Mouse (Mus musculus): ENCODE results near the gene Bicdl1. TPM values are rescaled to one million over a fixed set of nuclear protein-coding genes. Genes with fewer than 3 reads are reported as not detected.
A peak's percentile ranks its signal among the peaks of the same experiment; 100 is the strongest.

Bicdl1 gene
- 6.8 and 8.6 TPM in 2 replicates for polyA plus RNA-seq (2014; fragmentation: Nextera tagmentation; extraction: Ambion mirVana)

GRCm38 (mm10) chr5:115731001-115731731, at the start of gene Bicdl1:
Gene Bicdl1, minus strand, starts transcription at chr5:115731621.
- 0 out of 2 replicates have a peak within 1 kb of the TSS, but pooled peaks have one; percentile 28 for H3K27ac ChIP-seq (replicated peaks; ENCODE audit: low read depth, low read length)
- under 1% methylated on average over 58 of the region's 83 CpGs for WGBS
- H3K4me1 ChIP-seq (ENCODE audit: control insufficient read depth, insufficient read depth, low read length) = no peaks in the 10 kb centered on the region
- ATAC-seq (replicated peaks; ENCODE audit: insufficient number of reproducible peaks, low FRiP score, low TSS enrichment, low read depth) (0 out of 2 replicates have a peak, but pooled peaks have one; percentile 30), DNase-seq (ENCODE audit: low spot score) (peak; percentile 91)
- no peaks in the 10 kb centered on the region for H3K36me3 ChIP-seq (replicated peaks; ENCODE audit: control insufficient read depth, insufficient read depth, low read depth, low read length)
- H3K9ac ChIP-seq (replicated peaks; ENCODE audit: low read length) = peak within 1 kb of the TSS; percentile 34
- H3K27me3 ChIP-seq (ENCODE audit: control insufficient read depth, insufficient read depth, low read length) = peaks cover 9% of the 10 kb centered on the region
- H3K4me3 ChIP-seq (ENCODE audit: low read depth, low read length) = peak within 1 kb of the TSS; percentile 64
- H3K9me3 ChIP-seq (replicated peaks; ENCODE audit: control insufficient read depth, low read length) = no peaks in the 10 kb centered on the region
- H3K4me2 ChIP-seq (ENCODE audit: low read depth, low read length) = peak within 1 kb of the TSS; percentile 99

- Histone ChIP-seq H3K27me3 (ENCODE audit: control insufficient read depth, insufficient read depth, low read length) (no peaks in the 10 kb centered on the region), H3K27ac (replicated peaks; ENCODE audit: low read depth, low read length) (no peak overlapping the region), H3K9me3 (replicated peaks; ENCODE audit: control insufficient read depth, low read length) (no peaks in the 10 kb centered on the region), H3K4me1 (ENCODE audit: control insufficient read depth, insufficient read depth, low read length) (no peaks in the 10 kb centered on the region), H3K9ac (replicated peaks; ENCODE audit: low read length) (no peak overlapping the region), H3K4me2 (ENCODE audit: low read depth, low read length) (no peak overlapping the region), H3K4me3 (ENCODE audit: low read depth, low read length) (no peak overlapping the region), H3K36me3 (replicated peaks; ENCODE audit: control insufficient read depth, insufficient read depth, low read depth, low read length) (no peaks in the 10 kb centered on the region)
- WGBS = 77% methylated on average over 4 of the region's 4 CpGs
- DNase-seq (ENCODE audit: low spot score) (no peak), ATAC-seq (replicated peaks; ENCODE audit: insufficient number of reproducible peaks, low FRiP score, low TSS enrichment, low read depth) (no peak)
Observed at GRCm38 (mm10) chr5:115776911-115777310, 45.5 kb upstream of the Bicdl1 start.

- Histone ChIP-seq H3K4me1 (ENCODE audit: control insufficient read depth, insufficient read depth, low read length) (no peaks in the 10 kb centered on the region), H3K27me3 (ENCODE audit: control insufficient read depth, insufficient read depth, low read length) (no peaks in the 10 kb centered on the region), H3K4me3 (ENCODE audit: low read depth, low read length) (no peak overlapping the region), H3K4me2 (ENCODE audit: low read depth, low read length) (no peak overlapping the region), H3K9me3 (replicated peaks; ENCODE audit: control insufficient read depth, low read length) (no peaks in the 10 kb centered on the region), H3K36me3 (replicated peaks; ENCODE audit: control insufficient read depth, insufficient read depth, low read depth, low read length) (no peaks in the 10 kb centered on the region), H3K27ac (replicated peaks; ENCODE audit: low read depth, low read length) (no peak overlapping the region), H3K9ac (replicated peaks; ENCODE audit: low read length) (no peak overlapping the region)
- DNase-seq (ENCODE audit: low spot score) (no peak), ATAC-seq (replicated peaks; ENCODE audit: insufficient number of reproducible peaks, low FRiP score, low TSS enrichment, low read depth) (no peak)
- WGBS = 78% methylated on average over 4 of the region's 4 CpGs
Observed at GRCm38 (mm10) chr5:115775350-115775749, 43.9 kb upstream of the Bicdl1 start.

GRCm38 (mm10) chr5:115770048-115770447, 38.6 kb upstream of the Bicdl1 start:
- 91% methylated on average over 4 of the region's 4 CpGs for WGBS
- H3K36me3 ChIP-seq (replicated peaks; ENCODE audit: control insufficient read depth, insufficient read depth, low read depth, low read length) = no peaks in the 10 kb centered on the region
- no peak overlapping the region for H3K4me3 ChIP-seq (ENCODE audit: low read depth, low read length)
- H3K4me2 ChIP-seq (ENCODE audit: low read depth, low read length) = no peak overlapping the region
- DNase-seq (ENCODE audit: low spot score) (no peak), ATAC-seq (replicated peaks; ENCODE audit: insufficient number of reproducible peaks, low FRiP score, low TSS enrichment, low read depth) (no peak)
- no peak overlapping the region for H3K9ac ChIP-seq (replicated peaks; ENCODE audit: low read length)
- no peak overlapping the region for H3K27ac ChIP-seq (replicated peaks; ENCODE audit: low read depth, low read length)
- H3K9me3 ChIP-seq (replicated peaks; ENCODE audit: control insufficient read depth, low read length) = no peaks in the 10 kb centered on the region
- H3K27me3 ChIP-seq (ENCODE audit: control insufficient read depth, insufficient read depth, low read length) = no peaks in the 10 kb centered on the region
- H3K4me1 ChIP-seq (ENCODE audit: control insufficient read depth, insufficient read depth, low read length) = no peaks in the 10 kb centered on the region

GRCm38 (mm10) chr5:115769116-115769515, 37.7 kb upstream of the Bicdl1 start:
- Histone ChIP-seq H3K27ac (replicated peaks; ENCODE audit: low read depth, low read length) (no peak overlapping the region), H3K9ac (replicated peaks; ENCODE audit: low read length) (no peak overlapping the region), H3K27me3 (ENCODE audit: control insufficient read depth, insufficient read depth, low read length) (no peaks in the 10 kb centered on the region), H3K4me1 (ENCODE audit: control insufficient read depth, insufficient read depth, low read length) (no peaks in the 10 kb centered on the region), H3K9me3 (replicated peaks; ENCODE audit: control insufficient read depth, low read length) (no peaks in the 10 kb centered on the region), H3K36me3 (replicated peaks; ENCODE audit: control insufficient read depth, insufficient read depth, low read depth, low read length) (no peaks in the 10 kb centered on the region), H3K4me3 (ENCODE audit: low read depth, low read length) (no peak overlapping the region), H3K4me2 (ENCODE audit: low read depth, low read length) (no peak overlapping the region)
- DNase-seq (ENCODE audit: low spot score) = no peak
- 90% methylated on average over 4 of the region's 4 CpGs for WGBS
- no peak for ATAC-seq (replicated peaks; ENCODE audit: insufficient number of reproducible peaks, low FRiP score, low TSS enrichment, low read depth)

- H3K4me2 ChIP-seq (ENCODE audit: low read depth, low read length) = no peak overlapping the region
- no peak for DNase-seq (ENCODE audit: low spot score)
- WGBS = 79% methylated on average over 8 of the region's 8 CpGs
- no peak overlapping the region for H3K4me3 ChIP-seq (ENCODE audit: low read depth, low read length)
- no peaks in the 10 kb centered on the region for H3K36me3 ChIP-seq (replicated peaks; ENCODE audit: control insufficient read depth, insufficient read depth, low read depth, low read length)
- no peak overlapping the region for H3K27ac ChIP-seq (replicated peaks; ENCODE audit: low read depth, low read length)
- H3K9ac ChIP-seq (replicated peaks; ENCODE audit: low read length) = no peak overlapping the region
- no peaks in the 10 kb centered on the region for H3K27me3 ChIP-seq (ENCODE audit: control insufficient read depth, insufficient read depth, low read length)
- no peaks in the 10 kb centered on the region for H3K9me3 ChIP-seq (replicated peaks; ENCODE audit: control insufficient read depth, low read length)
- ATAC-seq (replicated peaks; ENCODE audit: insufficient number of reproducible peaks, low FRiP score, low TSS enrichment, low read depth) = no peak
- H3K4me1 ChIP-seq (ENCODE audit: control insufficient read depth, insufficient read depth, low read length) = no peaks in the 10 kb centered on the region
Observed at GRCm38 (mm10) chr5:115766821-115767220, 35.4 kb upstream of the Bicdl1 start.

GRCm38 (mm10) chr5:115763981-115764380, 32.6 kb upstream of the Bicdl1 start:
- ATAC-seq (replicated peaks; ENCODE audit: insufficient number of reproducible peaks, low FRiP score, low TSS enrichment, low read depth) (no peak), DNase-seq (ENCODE audit: low spot score) (no peak)
- Histone ChIP-seq H3K9ac (replicated peaks; ENCODE audit: low read length) (no peak overlapping the region), H3K4me2 (ENCODE audit: low read depth, low read length) (no peak overlapping the region), H3K27ac (replicated peaks; ENCODE audit: low read depth, low read length) (no peak overlapping the region), H3K9me3 (replicated peaks; ENCODE audit: control insufficient read depth, low read length) (no peaks in the 10 kb centered on the region), H3K27me3 (ENCODE audit: control insufficient read depth, insufficient read depth, low read length) (no peaks in the 10 kb centered on the region), H3K4me3 (ENCODE audit: low read depth, low read length) (no peak overlapping the region), H3K36me3 (replicated peaks; ENCODE audit: control insufficient read depth, insufficient read depth, low read depth, low read length) (no peaks in the 10 kb centered on the region), H3K4me1 (ENCODE audit: control insufficient read depth, insufficient read depth, low read length) (no peaks in the 10 kb centered on the region)
- WGBS = 86% methylated on average over 2 of the region's 2 CpGs

- 70% methylated on average over 11 of the region's 11 CpGs for WGBS
- Histone ChIP-seq H3K4me3 (ENCODE audit: low read depth, low read length) (no peak overlapping the region), H3K4me2 (ENCODE audit: low read depth, low read length) (no peak overlapping the region), H3K4me1 (ENCODE audit: control insufficient read depth, insufficient read depth, low read length) (no peaks in the 10 kb centered on the region), H3K27me3 (ENCODE audit: control insufficient read depth, insufficient read depth, low read length) (no peaks in the 10 kb centered on the region), H3K9me3 (replicated peaks; ENCODE audit: control insufficient read depth, low read length) (no peaks in the 10 kb centered on the region), H3K27ac (replicated peaks; ENCODE audit: low read depth, low read length) (no peak overlapping the region), H3K9ac (replicated peaks; ENCODE audit: low read length) (no peak overlapping the region), H3K36me3 (replicated peaks; ENCODE audit: control insufficient read depth, insufficient read depth, low read depth, low read length) (no peaks in the 10 kb centered on the region)
- ATAC-seq (replicated peaks; ENCODE audit: insufficient number of reproducible peaks, low FRiP score, low TSS enrichment, low read depth) (no peak), DNase-seq (ENCODE audit: low spot score) (no peak)
Observed at GRCm38 (mm10) chr5:115760903-115761302, 29.5 kb upstream of the Bicdl1 start.
